Mouse (Mus musculus) kidney, postnatal 36 days (tissue): ENCODE measurements around the gene Nr2c2ap.

Source experiments
- DNase-seq, 2 experiments: peaks; one replicate each; pipeline ENCODE4 v3.0.0; 2021 to 2022; ENCODE audit warnings: mixed read lengths in 2 of 2

The Nr2c2ap gene

GRCm38 (mm10) chr8:70131166-70131883 lies at the start of gene Nr2c2ap:
TSS of gene Nr2c2ap (plus strand) at chr8:70131333.
- peak; percentile 89 to 95 for DNase-seq

DNA sequence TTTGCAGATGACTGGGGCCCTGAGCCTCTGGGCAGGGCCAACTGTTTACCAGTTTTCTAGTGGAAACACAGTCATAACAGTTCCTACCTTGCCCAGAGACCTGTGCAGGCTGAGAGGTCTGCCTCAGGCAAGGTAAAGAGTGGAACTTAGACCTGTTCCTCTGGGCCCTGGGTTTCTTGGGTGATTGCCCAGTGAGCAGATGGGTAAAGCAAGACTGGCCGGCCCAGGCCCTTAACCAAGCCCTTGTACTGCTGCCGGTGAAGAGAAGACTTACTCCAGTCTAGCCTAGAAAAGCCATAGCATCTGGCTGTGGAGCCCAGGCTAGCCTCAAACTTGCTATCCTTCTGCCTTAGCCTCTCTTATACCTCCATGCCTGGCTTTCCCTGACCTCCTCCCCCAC lies 49.2 kb upstream of the Nr2c2ap start:
- no peak for DNase-seq

DNA sequence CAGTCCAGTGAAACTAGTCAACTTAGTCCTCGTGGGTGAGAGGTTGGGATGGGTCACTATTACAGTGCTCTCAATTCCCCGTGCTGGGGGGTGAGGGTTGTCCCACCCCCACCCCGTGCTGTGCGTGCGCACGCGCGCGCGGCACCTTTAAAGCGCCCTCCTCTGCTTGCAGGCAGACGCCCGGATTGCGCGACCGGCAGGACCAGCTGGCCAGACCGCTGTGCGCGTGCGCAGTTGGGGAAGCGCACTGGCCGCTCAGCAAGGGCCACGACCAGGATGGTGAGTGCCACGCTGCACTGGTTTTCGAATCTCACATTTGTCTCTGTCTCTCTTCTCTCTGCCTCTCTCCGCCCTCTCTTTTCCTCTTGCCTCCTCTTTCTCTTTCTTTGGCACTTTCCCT lies 47.8 kb upstream of the Nr2c2ap start, which contains the start of gene Hapln4:
Gene Hapln4 (plus strand): TSS at position 173 of the 400 bp plus-strand sequence.
- DNase-seq: peak; percentile 59 to 80

- DNase-seq: peak in 1 of 2 experiments; percentile 15
Observed at GRCm38 (mm10) chr8:70084191-70085065, 46.7 kb upstream of the Nr2c2ap start.

DNA sequence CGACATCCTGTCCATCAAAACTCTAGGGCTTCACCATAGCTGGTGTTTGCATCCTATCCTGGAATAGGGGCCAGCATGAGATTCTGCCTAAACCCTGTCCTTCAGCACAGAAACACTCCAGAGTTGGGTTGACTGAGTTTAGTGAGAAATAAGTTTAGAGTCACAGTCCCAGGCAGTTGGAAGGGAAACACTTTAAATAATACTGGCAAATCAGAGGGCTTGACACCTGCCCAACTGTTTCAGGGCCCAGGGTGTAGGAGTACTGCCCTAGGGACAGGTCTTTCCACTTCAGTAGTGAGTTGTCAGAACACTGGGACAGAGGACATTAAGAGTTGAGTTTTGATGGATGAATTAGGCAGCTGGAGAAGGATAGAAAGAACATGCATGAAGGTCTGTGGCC lies 45.0 kb upstream of the Nr2c2ap start:
- DNase-seq: no peak

DNA sequence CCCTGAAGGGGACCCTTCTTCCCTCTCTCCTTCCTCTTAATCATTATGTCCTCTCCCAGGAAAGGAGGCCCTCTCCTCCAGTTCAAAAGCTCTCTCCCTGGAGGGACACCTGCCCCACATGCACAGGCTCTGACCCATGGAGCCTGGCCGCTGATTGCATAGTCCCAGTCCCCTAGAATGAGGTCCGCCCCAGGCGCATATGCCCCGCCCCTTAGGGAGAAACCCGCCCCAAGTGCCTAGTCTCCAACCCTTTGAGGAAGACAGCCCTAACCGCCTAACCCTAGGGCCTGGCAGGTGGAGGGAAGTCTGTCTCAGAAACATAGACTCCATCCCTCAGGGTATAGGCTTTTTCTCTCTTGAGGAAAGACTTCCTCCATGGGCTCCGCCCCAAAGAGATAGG lies 43.9 kb upstream of the Nr2c2ap start:
- DNase-seq: peak in 1 of 2 experiments; percentile 31

GRCm38 (mm10) chr8:70087836-70088650 lies 43.1 kb upstream of the Nr2c2ap start:
- DNase-seq: peak; percentile 39 to 71

DNA sequence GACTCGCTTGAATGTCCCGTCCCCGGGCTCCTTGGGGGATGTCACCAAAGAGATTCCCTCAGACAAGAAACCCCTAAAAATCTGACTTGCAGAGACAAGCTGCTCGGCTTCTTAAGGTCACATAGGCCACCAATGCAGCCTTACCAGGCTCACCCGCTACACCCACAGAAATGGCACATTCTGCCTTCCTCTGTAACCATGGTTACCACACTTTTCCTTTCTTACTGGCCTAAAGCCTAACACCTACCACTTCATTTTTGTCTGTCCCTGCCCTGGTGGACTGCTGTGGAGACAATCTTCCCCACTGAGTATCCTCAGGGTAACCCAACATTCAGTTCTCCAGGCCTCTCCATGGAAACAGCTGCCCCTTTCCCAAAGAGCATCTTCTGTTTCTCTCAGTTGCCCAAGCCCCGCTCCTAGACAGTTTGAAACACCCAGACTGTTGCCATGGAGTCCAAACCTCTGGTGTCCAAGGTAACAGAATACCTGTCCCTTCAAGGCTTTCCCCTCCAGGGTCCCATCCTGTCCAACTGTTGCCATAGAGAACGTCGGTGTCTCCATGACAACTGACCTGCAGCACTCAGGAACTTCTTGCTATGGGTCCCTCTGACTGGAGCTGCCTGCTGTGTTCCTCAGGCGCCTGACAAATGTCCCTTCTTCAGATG lies 41.7 kb upstream of the Nr2c2ap start:
- DNase-seq: no peak

DNA sequence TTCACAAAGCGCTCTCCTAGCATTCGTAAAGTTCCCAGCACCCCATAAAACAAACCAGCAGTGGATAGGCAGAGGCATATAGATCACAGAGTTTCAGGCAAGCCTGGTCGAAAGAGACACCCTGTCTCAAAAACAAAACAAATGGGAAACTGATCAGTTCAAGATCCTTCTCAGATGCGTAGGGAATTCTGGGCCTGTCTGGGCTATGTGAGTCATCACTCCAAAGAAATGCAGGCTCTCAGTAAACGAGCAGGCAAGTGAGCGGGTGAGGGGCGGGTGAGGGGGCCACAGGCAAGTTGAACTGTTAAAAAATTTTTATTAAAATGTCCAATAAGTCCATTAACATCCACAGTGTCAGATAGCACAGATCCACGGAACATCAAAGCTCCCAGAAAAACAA lies 38.3 kb upstream of the Nr2c2ap start:
- DNase-seq: no peak

GRCm38 (mm10) chr8:70099276-70099675 lies 31.9 kb upstream of the Nr2c2ap start:
- DNase-seq: no peak

- DNase-seq: no peak
Observed at GRCm38 (mm10) chr8:70100241-70100640, 30.9 kb upstream of the Nr2c2ap start.

DNA sequence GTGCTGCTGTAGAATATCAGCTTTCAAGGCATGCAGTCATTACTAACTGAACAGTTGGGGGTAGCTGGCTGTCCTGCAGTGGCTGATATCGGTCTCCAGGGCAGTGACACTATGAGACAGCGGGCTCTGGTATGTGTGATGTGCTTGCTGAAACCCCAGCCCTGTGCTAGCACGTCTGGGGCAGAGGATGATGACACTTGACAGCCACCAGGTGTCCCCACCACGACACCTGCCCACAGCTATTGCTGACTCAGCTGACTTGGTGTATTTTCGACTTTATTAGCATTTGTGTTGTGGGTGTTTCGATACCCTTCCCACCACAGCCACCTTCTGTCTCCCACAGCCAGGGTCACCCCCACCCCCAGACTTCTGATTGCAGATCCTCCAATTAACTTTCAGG lies 26.6 kb upstream of the Nr2c2ap start:
- DNase-seq: peak; percentile 31 to 74

- no peak for DNase-seq
Observed at GRCm38 (mm10) chr8:70104922-70105321, 26.2 kb upstream of the Nr2c2ap start.

DNA sequence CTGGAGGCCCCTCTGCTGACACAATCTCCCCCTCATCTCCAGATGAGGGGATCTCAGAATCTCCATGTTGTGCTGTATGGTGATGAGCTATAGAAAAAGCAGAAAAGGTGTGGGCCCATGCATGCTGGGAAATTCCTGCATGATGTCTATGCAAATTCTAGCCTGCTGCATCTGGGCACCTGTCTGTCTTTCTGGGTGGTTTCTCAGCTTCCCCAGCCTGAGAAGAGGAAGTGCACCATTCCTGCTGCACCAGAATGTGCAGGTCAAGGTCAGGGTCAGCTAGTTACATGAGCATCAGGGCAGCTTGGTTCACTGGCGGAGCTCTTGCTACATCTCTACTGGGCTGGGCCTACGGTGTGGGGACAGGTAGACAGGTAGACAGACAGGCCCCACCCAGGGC lies 20.7 kb upstream of the Nr2c2ap start:
- no peak for DNase-seq

DNA sequence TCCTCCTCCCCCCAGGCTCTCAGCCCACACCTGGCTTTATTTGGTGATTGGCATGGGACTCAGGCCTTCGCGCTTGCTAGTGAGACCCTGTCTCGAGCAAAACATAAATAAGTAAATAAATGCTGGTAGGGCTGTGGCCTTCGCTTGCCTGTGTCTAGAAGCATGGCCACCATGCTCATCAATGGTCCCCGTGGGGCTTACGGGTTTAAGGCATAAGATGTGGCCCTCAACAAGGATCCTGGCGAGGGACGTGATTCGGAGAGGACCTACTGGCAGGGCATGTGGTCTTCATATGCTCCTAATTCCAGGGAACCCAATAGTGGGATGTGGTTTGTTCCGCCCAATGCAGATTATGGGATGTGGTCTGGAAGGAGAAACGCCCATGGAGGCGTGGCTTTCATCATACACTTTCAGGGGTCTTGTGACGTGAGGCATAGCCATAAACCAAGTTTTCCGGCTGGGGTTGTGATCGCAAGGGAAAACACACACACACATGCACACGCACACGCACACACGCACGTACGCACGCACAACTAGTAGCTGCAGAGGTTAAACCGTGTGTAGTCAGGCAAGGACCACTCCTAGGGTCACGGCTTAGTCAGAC lies 19.8 kb upstream of the Nr2c2ap start:
- no peak for DNase-seq

- no peak for DNase-seq
Observed at GRCm38 (mm10) chr8:70112401-70113016, 18.6 kb upstream of the Nr2c2ap start.

GRCm38 (mm10) chr8:70114488-70114887 lies 16.6 kb upstream of the Nr2c2ap start:
- no peak for DNase-seq

DNA sequence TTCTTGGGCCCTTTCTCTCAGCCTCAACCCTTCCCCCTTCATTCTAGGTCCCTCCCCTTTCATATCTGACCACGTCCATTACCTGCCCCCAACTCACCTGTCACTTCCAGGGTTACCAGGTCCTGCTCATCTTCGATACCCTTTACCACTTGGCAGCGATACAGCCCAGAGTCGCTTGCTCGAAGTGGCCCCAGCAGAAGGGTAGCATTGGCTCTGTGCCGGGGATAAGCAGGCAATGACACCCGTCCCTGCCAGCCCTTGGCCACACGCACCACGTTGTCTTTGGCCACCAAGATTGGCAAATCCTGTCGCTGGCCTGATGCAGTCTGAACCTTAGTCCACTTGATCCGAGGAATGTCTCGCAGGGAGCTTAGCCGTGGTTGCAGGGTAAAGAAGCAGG lies 16.2 kb upstream of the Nr2c2ap start:
- no peak for DNase-seq

DNA sequence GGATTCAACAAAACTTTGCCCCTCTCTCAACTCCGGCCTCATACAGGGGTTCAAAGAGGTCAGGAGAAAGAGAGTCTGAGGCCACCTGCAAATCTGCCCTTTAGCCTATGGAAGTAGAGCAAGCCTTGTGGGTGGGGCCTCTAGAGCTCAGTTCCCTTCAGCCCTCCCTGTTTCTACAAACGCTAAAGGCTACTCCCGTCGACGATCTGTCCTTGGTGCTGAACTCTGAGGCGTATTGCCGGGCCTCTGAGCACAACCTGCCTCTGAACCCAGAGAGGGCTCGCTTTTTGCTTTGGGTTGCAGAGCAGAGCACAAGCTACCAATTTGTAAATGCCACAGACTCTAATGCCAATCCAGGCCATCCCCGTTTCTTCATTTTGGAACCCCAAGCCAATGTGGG lies 13.5 kb upstream of the Nr2c2ap start:
- DNase-seq: peak; percentile 19 to 68

DNA sequence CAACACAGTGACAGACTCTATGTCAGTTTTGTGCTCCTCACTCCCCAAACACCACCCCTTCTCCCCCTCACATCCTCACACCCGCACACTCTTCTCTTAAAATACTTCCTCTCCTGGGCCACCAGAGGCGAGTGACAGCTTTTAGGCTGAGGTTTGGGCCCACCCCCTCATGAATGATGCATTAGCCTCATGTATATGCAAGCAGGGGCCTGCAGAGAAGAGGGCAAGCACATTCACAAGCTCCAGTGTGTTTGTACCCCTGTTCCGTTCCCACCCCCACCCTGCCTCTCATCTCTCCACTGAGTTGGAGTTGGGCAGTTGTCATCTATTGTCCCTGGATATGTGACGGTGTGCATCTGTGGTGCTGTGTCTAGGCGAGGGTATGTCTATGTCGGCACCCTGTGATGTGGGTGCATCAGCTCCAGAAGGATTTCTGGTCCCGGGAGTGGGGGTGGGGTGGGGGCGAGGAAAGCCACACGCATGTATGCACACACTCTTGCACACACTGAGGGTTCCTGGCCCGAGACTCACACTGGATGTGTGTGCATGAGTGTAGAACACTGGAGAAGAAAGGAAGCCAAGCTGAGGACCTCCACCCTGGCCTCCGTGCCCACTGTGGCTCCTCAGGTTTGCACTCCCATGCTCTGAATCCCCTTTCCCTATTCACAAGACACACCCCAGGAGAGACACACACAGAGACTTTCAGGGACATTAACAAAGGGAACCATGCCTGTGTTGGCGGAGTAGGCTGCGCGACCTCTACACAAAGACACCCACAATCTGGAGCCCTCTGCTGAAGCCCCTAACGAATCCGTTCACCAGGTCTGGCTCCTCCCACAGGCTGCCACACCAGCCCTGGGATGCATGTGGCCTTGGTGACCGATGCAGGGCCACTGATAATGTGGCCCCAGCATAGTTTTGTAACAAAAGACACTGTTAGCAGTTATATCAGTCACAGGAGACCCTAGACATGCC lies 12.1 kb upstream of the Nr2c2ap start:
- DNase-seq: no peak
